ENCODE assay signal across 21 mouse cellular contexts in genomic region chr11:116848086-116848876, GRCm38 (mm10). TPM values are rescaled to one million over a fixed set of nuclear protein-coding genes. Genes with fewer than 3 reads are reported as not detected.
DNase-seq lines count a peak whose midpoint lies in the region; ATAC-seq and TF ChIP-seq lines count a peak whose summit lies in the region.
"Had no signal": no experiment of that assay in that cellular context is flagged by ENCODE, and none has a peak within 500 bp of the region (broad histone marks: within the 10 kb centered on the region; RNA-seq: fewer than 3 reads in every experiment).

No protein-coding gene starts in this region.

- no peak overlapping the region for H3K9ac ChIP-seq in liver, embryonic 11.5 days (ENCODE audit: low read depth, low read length)
- H3K9ac ChIP-seq in liver, postnatal 0 days (replicated peaks): no peak overlapping the region
- no peak overlapping the region for H3K9ac ChIP-seq in embryonic facial prominence, embryonic 15.5 days
- H3K9ac ChIP-seq: heart, embryonic 15.5 days; limb, embryonic 13.5 days; lung, embryonic 14.5 days; midbrain, embryonic 12.5 days; neural tube, embryonic 13.5 days had no signal

- H3K27ac ChIP-seq in gastrocnemius, adult 2 months: peak overlapping the region; percentile 32
- H3K27ac ChIP-seq in liver, embryonic 11.5 days (ENCODE audit: low read depth, low read length): no peak overlapping the region
- H3K27ac ChIP-seq in liver, postnatal 0 days (ENCODE audit: low read depth): no peak overlapping the region
- 0 out of 2 replicates have a peak overlapping the region, but pooled peaks have one; percentile 28 for H3K27ac ChIP-seq in embryonic facial prominence, embryonic 15.5 days (replicated peaks)
- H3K27ac ChIP-seq: heart, adult 2 months; heart, embryonic 15.5 days; limb, embryonic 13.5 days; macrophage; midbrain, embryonic 12.5 days; neural tube, embryonic 13.5 days; stomach, postnatal 0 days had no signal

- H3K4me3 ChIP-seq in gastrocnemius, adult 2 months: no peak overlapping the region
- H3K4me3 ChIP-seq in liver, embryonic 11.5 days (ENCODE audit: low read depth, low read length): peak overlapping the region; percentile 17; the same call in 1 of the 2 replicates
- no peak overlapping the region for H3K4me3 ChIP-seq in liver, postnatal 0 days (ENCODE audit: low read depth, low read length)
- no peak overlapping the region for H3K4me3 ChIP-seq in embryonic facial prominence, embryonic 15.5 days (replicated peaks)
- H3K4me3 ChIP-seq: heart, adult 2 months; heart, embryonic 15.5 days; limb, embryonic 13.5 days; midbrain, embryonic 12.5 days; neural tube, embryonic 13.5 days had no signal

- H3K36me3 ChIP-seq in liver, embryonic 11.5 days (ENCODE audit: control insufficient read depth, insufficient read depth, low read length): peaks cover 21% of the 10 kb centered on the region
- peaks cover 30% of the 10 kb centered on the region for H3K36me3 ChIP-seq in liver, postnatal 0 days (replicated peaks; ENCODE audit: insufficient read depth, low read length)
- peaks cover 24% of the 10 kb centered on the region for H3K36me3 ChIP-seq in embryonic facial prominence, embryonic 15.5 days

- no peak for ATAC-seq in liver, embryonic 11.5 days (replicated peaks; ENCODE audit: low FRiP score)
- no peak for ATAC-seq in liver, postnatal 0 days
- no peak for ATAC-seq in embryonic facial prominence, embryonic 15.5 days (ENCODE audit: insufficient number of reproducible peaks, low FRiP score, low TSS enrichment, low read depth)

- WGBS in liver, embryonic 11.5 days: 70% methylated on average over 5 of the region's 5 CpGs
- WGBS in liver, postnatal 0 days (ENCODE audit: insufficient replicate concordance): 74% methylated on average over 5 of the region's 5 CpGs
- 72% methylated on average over 5 of the region's 5 CpGs for WGBS in embryonic facial prominence, embryonic 15.5 days

- H3K4me1 ChIP-seq in liver, embryonic 11.5 days (replicated peaks; ENCODE audit: control insufficient read depth, insufficient read depth, low read length): peaks cover 14% of the 10 kb centered on the region
- peaks cover 11% of the 10 kb centered on the region; the same call in 1 of the 2 replicates for H3K4me1 ChIP-seq in liver, postnatal 0 days (ENCODE audit: insufficient read depth)
- peaks cover 26% of the 10 kb centered on the region for H3K4me1 ChIP-seq in embryonic facial prominence, embryonic 15.5 days

- no peaks in the 10 kb centered on the region for H3K27me3 ChIP-seq in liver, embryonic 11.5 days (replicated peaks; ENCODE audit: control insufficient read depth, insufficient read depth, low read length)
- no peaks in the 10 kb centered on the region for H3K27me3 ChIP-seq in liver, postnatal 0 days (ENCODE audit: insufficient read depth, low read length)
- no peaks in the 10 kb centered on the region for H3K27me3 ChIP-seq in embryonic facial prominence, embryonic 15.5 days
- H3K27me3 ChIP-seq: heart, embryonic 15.5 days; limb, embryonic 13.5 days; midbrain, embryonic 12.5 days; neural tube, embryonic 13.5 days had no signal

- no peak overlapping the region for H3K4me2 ChIP-seq in liver, embryonic 11.5 days
- no peak overlapping the region for H3K4me2 ChIP-seq in liver, postnatal 0 days (ENCODE audit: low read depth, low read length)
- no peak overlapping the region for H3K4me2 ChIP-seq in embryonic facial prominence, embryonic 15.5 days (replicated peaks)
- H3K4me2 ChIP-seq: heart, embryonic 15.5 days; limb, embryonic 13.5 days; lung, embryonic 14.5 days; midbrain, embryonic 12.5 days; neural tube, embryonic 13.5 days had no signal

- no peak for TF ChIP-seq CTCF in gastrocnemius, adult 2 months (IDR thresholded peaks at IDR 0.05)
- no peak for TF ChIP-seq CTCF in liver, postnatal 0 days (IDR thresholded peaks at IDR 0.05; ENCODE audit: low read depth)

- DNase-seq in gastrocnemius, adult 2 months: no peak
- no peak for DNase-seq in gastrocnemius, postnatal 4 days (ENCODE audit: low spot score in 2 of 2)
- no peak for DNase-seq in liver, embryonic 11.5 days (ENCODE audit: low spot score)
- DNase-seq in liver, postnatal 0 days: no peak
- no peak for DNase-seq in adrenal gland, adult 8-10 months
- no peak for DNase-seq in thymus, postnatal 36 days
- DNase-seq: adrenal gland, postnatal 10 days; B cell, adult 2 months; cerebellum, postnatal 10 days; gastrocnemius, postnatal 14 days; heart, adult 2 months; kidney, adult 11 months; lung, embryonic 14.5 days; right cerebral cortex, adult 18-20 months had no signal

- TF ChIP-seq EP300 in liver, postnatal 0 days (IDR thresholded peaks at IDR 0.05; ENCODE audit: low read depth): no peak

- intact Hi-C loops in gastrocnemius, adult 2 months (cut with DNase I): no loop called here

- no peaks in the 10 kb centered on the region for H3K9me3 ChIP-seq in liver, embryonic 11.5 days (ENCODE audit: control insufficient read depth, low read length)
- no peaks in the 10 kb centered on the region for H3K9me3 ChIP-seq in liver, postnatal 0 days (ENCODE audit: low read length)
- no peaks in the 10 kb centered on the region for H3K9me3 ChIP-seq in embryonic facial prominence, embryonic 15.5 days (replicated peaks)
- H3K9me3 ChIP-seq: heart, embryonic 15.5 days; limb, embryonic 13.5 days; midbrain, embryonic 12.5 days; neural tube, embryonic 13.5 days had no signal

RNA-seq across cellular contexts. Expression of gene Mfsd11, which starts 4.0 kb away (rescaled TPM):
- 10 to 100 TPM; 21.5 to 23.9 TPM for total RNA-seq in gastrocnemius, adult 2 months (2021)
- total RNA-seq in gastrocnemius, postnatal 4 days (2021): 10 to 100 TPM; 42.8 to 43.1 TPM
- 21.4 and 23.9 TPM in 2 replicates for polyA plus RNA-seq in liver, embryonic 11.5 days (2014; fragmentation: Nextera tagmentation; extraction: Ambion mirVana)
- polyA plus RNA-seq in liver, postnatal 0 days (2015; fragmentation: Nextera tagmentation; extraction: Ambion mirVana): 16.5 and 18.0 TPM in 2 replicates
- 44.8 and 51.2 TPM in 2 replicates for polyA plus RNA-seq in embryonic facial prominence, embryonic 15.5 days (2015; fragmentation: Nextera tagmentation; extraction: Ambion mirVana)
- total RNA-seq in adrenal gland, adult 8-10 months (2022): 10 to 100 TPM; 45.7 to 69.2 (median 52.9) TPM

RNA-seq across cellular contexts. Expression of gene Srsf2, which starts 4.6 kb away (rescaled TPM):
- 10 to 100 TPM; 81.8 to 84.8 TPM for total RNA-seq in gastrocnemius, adult 2 months (2021)
- 100 to 1,000 TPM; 181 to 207 TPM for total RNA-seq in gastrocnemius, postnatal 4 days (2021)
- 931 and 939 TPM in 2 replicates for polyA plus RNA-seq in liver, embryonic 11.5 days (2014; fragmentation: Nextera tagmentation; extraction: Ambion mirVana)
- 293 and 302 TPM in 2 replicates for polyA plus RNA-seq in liver, postnatal 0 days (2015; fragmentation: Nextera tagmentation; extraction: Ambion mirVana)
- 694 and 715 TPM in 2 replicates for polyA plus RNA-seq in embryonic facial prominence, embryonic 15.5 days (2015; fragmentation: Nextera tagmentation; extraction: Ambion mirVana)
- total RNA-seq in adrenal gland, adult 8-10 months (2022): 100 to 1,000 TPM; 183 to 287 (median 255) TPM

RNA-seq across cellular contexts. Expression of gene Jmjd6, which starts 5.0 kb away (rescaled TPM):
- total RNA-seq in gastrocnemius, adult 2 months (2021): 10 to 100 TPM; 21.7 to 30.4 TPM
- total RNA-seq in gastrocnemius, postnatal 4 days (2021): 10 to 100 TPM; 35.6 to 39.7 TPM
- polyA plus RNA-seq in liver, embryonic 11.5 days (2014; fragmentation: Nextera tagmentation; extraction: Ambion mirVana): 93.1 and 102 TPM in 2 replicates
- 18.5 and 19.0 TPM in 2 replicates for polyA plus RNA-seq in liver, postnatal 0 days (2015; fragmentation: Nextera tagmentation; extraction: Ambion mirVana)
- 74.1 and 79.1 TPM in 2 replicates for polyA plus RNA-seq in embryonic facial prominence, embryonic 15.5 days (2015; fragmentation: Nextera tagmentation; extraction: Ambion mirVana)
- total RNA-seq in adrenal gland, adult 8-10 months (2022): 10 to 100 TPM; 31.8 to 41.1 (median 33.4) TPM

RNA-seq across cellular contexts. Expression of gene Mettl23, which starts 5.2 kb away (rescaled TPM):
- 10 to 100 TPM; 35.4 to 42.9 TPM for total RNA-seq in gastrocnemius, adult 2 months (2021)
- 10 to 100 TPM; 23.7 to 26.6 TPM for total RNA-seq in gastrocnemius, postnatal 4 days (2021)
- polyA plus RNA-seq in liver, embryonic 11.5 days (2014; fragmentation: Nextera tagmentation; extraction: Ambion mirVana): 65.1 and 73.9 TPM in 2 replicates
- 32.6 and 33.0 TPM in 2 replicates for polyA plus RNA-seq in liver, postnatal 0 days (2015; fragmentation: Nextera tagmentation; extraction: Ambion mirVana)
- 75.9 and 79.9 TPM in 2 replicates for polyA plus RNA-seq in embryonic facial prominence, embryonic 15.5 days (2015; fragmentation: Nextera tagmentation; extraction: Ambion mirVana)
- total RNA-seq in adrenal gland, adult 8-10 months (2022): 10 to 100 TPM; 28.2 to 43.9 (median 32.6) TPM

RNA-seq across cellular contexts. Expression of gene Mxra7, which starts 20.4 kb away (rescaled TPM):
- 10 to 100 TPM in 1 of 2 experiments, 1 to 10 TPM in 1; 6.7 to 12.7 TPM for total RNA-seq in gastrocnemius, adult 2 months (2021)
- total RNA-seq in gastrocnemius, postnatal 4 days (2021): 10 to 100 TPM; 54.5 to 65.3 TPM
- 8.4 and 9.3 TPM in 2 replicates for polyA plus RNA-seq in liver, embryonic 11.5 days (2014; fragmentation: Nextera tagmentation; extraction: Ambion mirVana)
- 1.4 and 4.0 TPM in 2 replicates for polyA plus RNA-seq in liver, postnatal 0 days (2015; fragmentation: Nextera tagmentation; extraction: Ambion mirVana)
- polyA plus RNA-seq in embryonic facial prominence, embryonic 15.5 days (2015; fragmentation: Nextera tagmentation; extraction: Ambion mirVana): 24.8 and 32.3 TPM in 2 replicates
- 100 to 1,000 TPM in 2 of 4 experiments, 10 to 100 TPM in 2; 43.8 to 117 (median 81.5) TPM for total RNA-seq in adrenal gland, adult 8-10 months (2022)
- polyA plus RNA-seq: macrophage had no signal

Comparison
In these comparisons a context has a peak if more than half of its experiments do, and no peak if none do; other contexts are left out.
1. H3K27ac ChIP-seq: peak in gastrocnemius, adult 2 months (single experiment) and embryonic facial prominence, embryonic 15.5 days (single experiment); none in liver, embryonic 11.5 days (single experiment) and liver, postnatal 0 days (single experiment).